20 mouse cellular contexts compared by ENCODE assay signal in the genomic region with DNA sequence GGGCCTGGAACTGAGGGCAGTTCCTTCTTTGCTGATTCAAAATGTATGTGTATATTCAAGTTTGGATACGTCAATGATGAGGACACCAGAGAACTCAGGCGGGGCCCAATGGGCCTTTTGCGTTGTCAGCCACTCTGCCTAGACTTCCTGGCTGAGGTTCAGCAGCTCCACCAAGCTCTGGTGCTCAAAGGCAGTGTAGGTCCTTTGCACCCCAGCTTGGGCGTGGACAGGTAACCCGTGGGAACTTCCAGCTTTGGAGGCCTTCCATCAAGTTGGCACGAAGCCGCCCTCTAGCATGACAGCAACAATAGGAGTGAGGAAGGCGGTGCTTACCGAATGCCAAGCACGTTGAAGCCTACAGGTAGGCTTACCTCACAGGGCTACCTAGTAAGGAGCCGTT. TPM values are rescaled to one million over a fixed set of nuclear protein-coding genes. Genes with fewer than 3 reads are reported as not detected.
DNase-seq lines count a peak whose midpoint lies in the region; ATAC-seq lines count a peak whose summit lies in the region.
"Had no signal": no experiment of that assay in that cellular context is flagged by ENCODE, and none has a peak within 500 bp of the region (broad histone marks: within the 10 kb centered on the region; RNA-seq: fewer than 3 reads in every experiment).

No protein-coding gene starts in this region.

- peaks cover 72% of the 10 kb centered on the region for H3K4me1 ChIP-seq in embryonic facial prominence, embryonic 15.5 days

- H3K36me3 ChIP-seq in embryonic facial prominence, embryonic 15.5 days: no peaks in the 10 kb centered on the region; the same call in 1 of the 2 replicates
- H3K36me3 ChIP-seq in macrophage (ENCODE audit: inconsistent target): no peaks in the 10 kb centered on the region
- H3K36me3 ChIP-seq: forebrain, embryonic 12.5 days; hindbrain, embryonic 15.5 days; intestine, embryonic 15.5 days; liver, embryonic 12.5 days; lung, embryonic 15.5 days; midbrain, embryonic 15.5 days had no signal

- 77% methylated on average over 11 of the region's 11 CpGs for WGBS in embryonic facial prominence, embryonic 15.5 days
- WGBS in macrophage (ENCODE audit: missing documents): 92% methylated on average over 11 of the region's 11 CpGs

- no peak for ATAC-seq in embryonic facial prominence, embryonic 15.5 days (ENCODE audit: insufficient number of reproducible peaks, low FRiP score, low TSS enrichment, low read depth)
- ATAC-seq: intestine, embryonic 15.5 days; liver, embryonic 12.5 days; midbrain, embryonic 15.5 days had no signal

- no peak overlapping the region for H3K9ac ChIP-seq in embryonic facial prominence, embryonic 15.5 days
- H3K9ac ChIP-seq: forebrain, embryonic 12.5 days; hindbrain, embryonic 15.5 days; intestine, embryonic 15.5 days; liver, embryonic 12.5 days; lung, embryonic 15.5 days; midbrain, embryonic 15.5 days had no signal

- H3K4me2 ChIP-seq in embryonic facial prominence, embryonic 15.5 days (replicated peaks): no peak overlapping the region
- H3K4me2 ChIP-seq: forebrain, embryonic 12.5 days; hindbrain, embryonic 15.5 days; intestine, embryonic 15.5 days; liver, embryonic 12.5 days; lung, embryonic 15.5 days; midbrain, embryonic 15.5 days had no signal

- peak overlapping the region; percentile 78 for H3K27ac ChIP-seq in embryonic facial prominence, embryonic 15.5 days (replicated peaks)
- peak overlapping the region; percentile 95 for H3K27ac ChIP-seq in macrophage
- H3K27ac ChIP-seq: forebrain, embryonic 12.5 days; intestine, embryonic 15.5 days; liver, embryonic 12.5 days; midbrain, embryonic 15.5 days had no signal

- H3K9me3 ChIP-seq in embryonic facial prominence, embryonic 15.5 days (replicated peaks): no peaks in the 10 kb centered on the region
- H3K9me3 ChIP-seq: forebrain, embryonic 12.5 days; hindbrain, embryonic 15.5 days; intestine, embryonic 15.5 days; liver, embryonic 12.5 days; lung, embryonic 15.5 days; midbrain, embryonic 15.5 days had no signal

- intact Hi-C loops in heart, postnatal 14 days (cut with DNase I): no loop called here
- intact Hi-C loops in left cerebral cortex, postnatal 4 days (cut with DNase I): no loop called here

- no peak overlapping the region for H3K4me3 ChIP-seq in embryonic facial prominence, embryonic 15.5 days (replicated peaks)
- no peak overlapping the region for H3K4me3 ChIP-seq in macrophage (ENCODE audit: inconsistent target)
- H3K4me3 ChIP-seq: forebrain, embryonic 12.5 days; hindbrain, embryonic 15.5 days; intestine, embryonic 15.5 days; liver, embryonic 12.5 days; lung, embryonic 15.5 days; midbrain, embryonic 15.5 days; myocyte had no signal

- peaks cover 28% of the 10 kb centered on the region; the same call in 1 of the 2 replicates for H3K79me2 ChIP-seq in macrophage (ENCODE audit: inconsistent target)

- H3K27me3 ChIP-seq in embryonic facial prominence, embryonic 15.5 days: no peaks in the 10 kb centered on the region
- H3K27me3 ChIP-seq: hindbrain, embryonic 15.5 days; intestine, embryonic 15.5 days; liver, embryonic 12.5 days had no signal

- peak; percentile 94 for DNase-seq in heart, adult 11 months
- DNase-seq in heart, postnatal 14 days: no peak
- peak; percentile 65 for DNase-seq in lung, adult 18-20 months
- DNase-seq in lung, postnatal 25 days (ENCODE audit: low spot score): no peak
- DNase-seq in left cerebral cortex, postnatal 4 days: no peak
- DNase-seq in thymus, postnatal 0 days (ENCODE audit: low spot score): no peak
- DNase-seq: adrenal gland, postnatal 36 days; B cell, adult 2 months; cerebellum, adult 18-20 months; heart, adult 18-20 months; thymus, postnatal 36 days had no signal

RNA-seq across cellular contexts. Expression of a gene that starts 33.4 kb away (rescaled TPM):
- 1 to 10 TPM; 9.2 TPM for total RNA-seq in heart, postnatal 14 days (2021)
- polyA plus RNA-seq in embryonic facial prominence, embryonic 15.5 days (2015; fragmentation: Nextera tagmentation; extraction: Ambion mirVana): 45.0 and 45.5 TPM in 2 replicates
- total RNA-seq in macrophage (2018; cell fraction: chromatin; rRNA removed): 10 to 100 TPM in 2 of 26 experiments, 1 to 10 TPM in 20, under 1 TPM in 4; 0.51 to 13.5 (median 3.7) TPM
- 10 to 100 TPM in 19 of 26 experiments, 1 to 10 TPM in 7; 6.9 to 17.3 (median 12.8) TPM for total RNA-seq in macrophage (2018; cell fraction: cytosol; rRNA removed)
- total RNA-seq in macrophage (2018; cell fraction: nucleus; rRNA removed): 10 to 100 TPM in 4 of 26 experiments, 1 to 10 TPM in 22; 2.0 to 17.8 (median 4.3) TPM
- 11.6 to 23.0 TPM (median 12.1 TPM) in 3 replicates for polyA plus RNA-seq in macrophage (2018)
- total RNA-seq in left cerebral cortex, postnatal 4 days (2021): 10 to 100 TPM; 20.4 to 23.2 TPM
- polyA plus RNA-seq in thymus, postnatal 0 days (2015; fragmentation: Nextera tagmentation; extraction: Ambion mirVana): 46.2 and 53.2 TPM in 2 replicates

Comparison
In these comparisons a context has a peak if more than half of its experiments do, and no peak if none do; other contexts are left out.
1. DNase-seq: peak in heart, adult 11 months (single experiment) and lung, adult 18-20 months (2 of 2); none in heart, postnatal 14 days (0 of 2), lung, postnatal 25 days (single experiment), left cerebral cortex, postnatal 4 days (single experiment) and thymus, postnatal 0 days (single experiment).